Mouse (Mus musculus) CH12.LX (cell line): Measurements from ENCODE around the gene Rab15. TPM values are rescaled to one million over a fixed set of nuclear protein-coding genes. Genes with fewer than 3 reads are reported as not detected.

Experiments
- DNase-seq: peaks from one replicate; pipeline ENCODE4 v3.0.0-alpha.2; 2013; ENCODE audit errors: extremely low read depth
- H3K27ac ChIP-seq: 2 replicates; pipeline ENCODE4 v1.5.1; 2012; ENCODE audit warnings: low read depth, mild to moderate bottlenecking, control low read depth, moderate library complexity; ENCODE audit not compliant: insufficient read depth
- H3K27me3 ChIP-seq: replicated peaks from 2 replicates; pipeline ENCODE3; 2012; ENCODE audit warnings: inconsistent platforms
- H3K36me3 ChIP-seq, 2 experiments: replicated peaks in 1 of 2; 2 replicates each; pipeline versions ENCODE3 to v1.6.1; 2012; ENCODE audit warnings: inconsistent platforms in 1 of 2, low read length in 1 of 2, mild to moderate bottlenecking in 1 of 2, mixed read lengths in 1 of 2, moderate library complexity in 1 of 2; ENCODE audit not compliant: control insufficient read depth in 1 of 2, insufficient read depth in 1 of 2
- H3K4me1 ChIP-seq, 2 experiments: 2 replicates each; pipeline ENCODE4 v1.6.1; 2012; ENCODE audit warnings: inconsistent platforms in 1 of 2, moderate library complexity in 1 of 2; ENCODE audit not compliant: insufficient read depth in 2 of 2, control insufficient read depth in 1 of 2
- H3K4me2 ChIP-seq: 2 replicates; pipeline ENCODE4 v1.6.1; 2012; ENCODE audit warnings: low read depth, mild to moderate bottlenecking, control low read depth; ENCODE audit not compliant: poor library complexity, insufficient read depth, severe bottlenecking
- H3K4me3 ChIP-seq, 3 experiments: fragments of 150-350 bp in 1 of 3; sonication (generic) in 1 of 3; replicated peaks in 1 of 3; 2 replicates each; pipeline versions ENCODE3 to v1.5.1; 2011 to 2012; ENCODE audit warnings: low read depth in 2 of 3, low read length in 2 of 3, mild to moderate bottlenecking in 2 of 3, moderate library complexity in 2 of 3, control low read depth in 1 of 3, improper control_type of control experiment in 1 of 3, inconsistent platforms in 1 of 3, mixed read lengths in 1 of 3; ENCODE audit not compliant: poor library complexity in 1 of 3
- H3K79me2 ChIP-seq: replicated peaks from 2 replicates; pipeline ENCODE4 v1.6.1; 2012; ENCODE audit warnings: mild to moderate bottlenecking, moderate library complexity; ENCODE audit not compliant: control insufficient read depth, poor library complexity, insufficient read depth, severe bottlenecking; ENCODE audit errors: extremely low read depth
- H3K9ac ChIP-seq: 2 replicates; pipeline ENCODE4 v1.6.1; 2012; ENCODE audit warnings: low read depth, mild to moderate bottlenecking, control low read depth, moderate library complexity; ENCODE audit not compliant: insufficient read depth
- H3K9me3 ChIP-seq: replicated peaks from 2 replicates; pipeline ENCODE3; 2012; ENCODE audit warnings: low read length, inconsistent platforms, mixed read lengths
- BHLHE40 ChIP-seq: IDR thresholded peaks from 2 replicates; pipeline ENCODE4 v1.6.1; 2011; ENCODE audit warnings: mild to moderate bottlenecking, low read depth, low read length, improper control_type of control experiment
- CTCF ChIP-seq, 2 experiments: IDR thresholded peaks in 1 of 2; conservative IDR thresholded peaks in 1 of 2; 2 replicates each; pipeline ENCODE4 v1.5.1; 2011 to 2012; ENCODE audit warnings: low read depth in 2 of 2, low read length in 2 of 2, improper control_type of control experiment in 1 of 2, inconsistent platforms in 1 of 2, mild to moderate bottlenecking in 1 of 2, moderate library complexity in 1 of 2
- HCFC1 ChIP-seq: IDR thresholded peaks from 2 replicates; pipeline ENCODE4 v1.6.1; 2012; ENCODE audit warnings: low read depth, mild to moderate bottlenecking, inconsistent platforms, low read length, improper control_type of control experiment
- IRF4 ChIP-seq: IDR thresholded peaks from 2 replicates; pipeline ENCODE4 v1.6.1; 2014; ENCODE audit warnings: low read depth, mild to moderate bottlenecking, inconsistent platforms, low read length, improper control_type of control experiment
- MAX ChIP-seq: IDR thresholded peaks from 2 replicates; pipeline ENCODE4 v1.6.1; 2011; ENCODE audit warnings: low read length, improper control_type of control experiment
- MAZ ChIP-seq: IDR thresholded peaks from 2 replicates; pipeline ENCODE4 v1.6.1; 2012; ENCODE audit warnings: low read depth, mild to moderate bottlenecking, inconsistent platforms, low read length, improper control_type of control experiment, moderate library complexity
- MEF2A ChIP-seq: IDR thresholded peaks from 2 replicates; pipeline ENCODE4 v1.6.1; 2014; ENCODE audit warnings: low read depth, mild to moderate bottlenecking, inconsistent platforms, low read length, improper control_type of control experiment, borderline replicate concordance
- NRF1 ChIP-seq: IDR thresholded peaks from 2 replicates; pipeline ENCODE4 v1.6.1; 2014; ENCODE audit warnings: low read depth, mild to moderate bottlenecking, inconsistent platforms, low read length, improper control_type of control experiment, moderate library complexity
- PAX5 ChIP-seq: IDR thresholded peaks from 2 replicates; pipeline ENCODE4 v1.6.1; 2012; ENCODE audit warnings: low read length, inconsistent platforms, mixed read lengths
- SMC3 ChIP-seq: IDR thresholded peaks from 2 replicates; pipeline ENCODE4 v1.6.1; 2011; ENCODE audit warnings: low read depth, low read length, improper control_type of control experiment
- TCF12 ChIP-seq: IDR thresholded peaks from 2 replicates; pipeline ENCODE4 v1.6.1; 2014; ENCODE audit warnings: low read depth, mild to moderate bottlenecking, inconsistent platforms, low read length, improper control_type of control experiment
- UBTF ChIP-seq: IDR thresholded peaks from 2 replicates; pipeline ENCODE4 v1.6.1; 2012; ENCODE audit warnings: low read depth, mild to moderate bottlenecking, inconsistent platforms, low read length, improper control_type of control experiment, moderate library complexity
- USF1 ChIP-seq: IDR thresholded peaks from 2 replicates; pipeline ENCODE4 v1.6.1; 2014; ENCODE audit warnings: low read depth, mild to moderate bottlenecking, inconsistent platforms, low read length, improper control_type of control experiment
- dilution Hi-C: fragments of 300-500 bp; cut with MboI; formaldehyde crosslinking; loops from 2 replicates; pipeline ENCODE4 v1.14.3; 2020; ENCODE audit warnings: low sequenced_read_pairs; ENCODE audit not compliant: extremely low pct_unique_long_range_greater_than_20kb, extremely low pct_ligation_motif_present
- in situ Hi-C: fragments of 300-500 bp; cut with MboI; formaldehyde crosslinking; loops from 3 replicates; pipeline ENCODE4 v1.14.3; 2019; ENCODE audit warnings: low sequenced_read_pairs, low pct_ligation_motif_present, low pct_unique_long_range_greater_than_20kb, mixed read lengths
- polyA plus RNA-seq: library from polyadenylated mRNA; unstranded; fragments of >175 nt; gene quantifications from 2 replicates; pipeline ENCODE4 v1.2.1, GENCODE M21; 2012; ENCODE audit warnings: low read depth; ENCODE audit not compliant: insufficient read length
- total RNA-seq, 2 experiments: library from RNA; depleted of rRNA; stranded (reverse); fragments of 300-350 nt in 1 of 2; fragments of >200 nt in 1 of 2; gene quantifications; 2 replicates each; pipeline ENCODE4 v1.2.3; 2012 to 2014

Rab15 gene
- total and polyA plus RNA-seq, 3 experiments: 0.25 TPM; not detected in 2

- Histone ChIP-seq H3K36me3 (no peaks in the 10 kb centered on the region), H3K4me3 (no peak overlapping the region), H3K79me2 (no peaks in the 10 kb centered on the region), H3K9me3 (no peaks in the 10 kb centered on the region), H3K9ac (no peak overlapping the region), H3K27ac (no peak overlapping the region), H3K4me2 (no peak overlapping the region), H3K4me1 (no peaks in the 10 kb centered on the region), H3K27me3 (no peaks in the 10 kb centered on the region)
- TF ChIP-seq TCF12 (no peak), MAX (no peak)
- in situ Hi-C loops: no loop called here
- DNase-seq: no peak
- dilution Hi-C loops: no loop called here
Measured at GRCm38 (mm10) chr12:76790446-76791084, 32.1 kb downstream of the Rab15 start.

GRCm38 (mm10) chr12:76784056-76784619 lies 38.6 kb downstream of the Rab15 start:
- DNase-seq: no peak
- Histone ChIP-seq H3K27me3 (no peaks in the 10 kb centered on the region), H3K9me3 (no peaks in the 10 kb centered on the region), H3K4me1 (0 out of 4 replicates have a peak, but pooled peaks cover 0 to 1% of the 10 kb centered on the region in 2 experiments), H3K4me3 (no peak overlapping the region), H3K9ac (no peak overlapping the region), H3K36me3 (peaks cover 2 to 27% of the 10 kb centered on the region in 2 experiments), H3K27ac (no peak overlapping the region), H3K4me2 (no peak overlapping the region), H3K79me2 (no peaks in the 10 kb centered on the region)
- TF ChIP-seq TCF12 (no peak), HCFC1 (no peak), CTCF (conservative IDR thresholded peaks at IDR 0.05 in 1 of 2, IDR thresholded peaks at IDR 0.05 in 1 of 2; ENCODE audit: low read depth in 2 of 2, low read length in 2 of 2) (no peak), IRF4 (no peak), MAZ (no peak), PAX5 (no peak), MEF2A (no peak), UBTF (no peak), NRF1 (no peak), BHLHE40 (no peak), MAX (no peak), SMC3 (no peak), USF1 (no peak)
- in situ Hi-C loops: no loop called here
- dilution Hi-C loops: no loop called here
